Mouse (Mus musculus) frontal cortex, postnatal 14 days (tissue): ENCODE results near the gene Ubc.
"Not testable (repeated sequence)": the region's sequence is repeated elsewhere in the genome, so short reads cannot be mapped to it uniquely, and the experiment has no call there.

Source experiments
- DNase-seq, 2 experiments: peaks; one replicate each; pipeline ENCODE4 v3.0.0; 2022; ENCODE audit warnings: low spot score in 2 of 2

Ubc gene

DNA sequence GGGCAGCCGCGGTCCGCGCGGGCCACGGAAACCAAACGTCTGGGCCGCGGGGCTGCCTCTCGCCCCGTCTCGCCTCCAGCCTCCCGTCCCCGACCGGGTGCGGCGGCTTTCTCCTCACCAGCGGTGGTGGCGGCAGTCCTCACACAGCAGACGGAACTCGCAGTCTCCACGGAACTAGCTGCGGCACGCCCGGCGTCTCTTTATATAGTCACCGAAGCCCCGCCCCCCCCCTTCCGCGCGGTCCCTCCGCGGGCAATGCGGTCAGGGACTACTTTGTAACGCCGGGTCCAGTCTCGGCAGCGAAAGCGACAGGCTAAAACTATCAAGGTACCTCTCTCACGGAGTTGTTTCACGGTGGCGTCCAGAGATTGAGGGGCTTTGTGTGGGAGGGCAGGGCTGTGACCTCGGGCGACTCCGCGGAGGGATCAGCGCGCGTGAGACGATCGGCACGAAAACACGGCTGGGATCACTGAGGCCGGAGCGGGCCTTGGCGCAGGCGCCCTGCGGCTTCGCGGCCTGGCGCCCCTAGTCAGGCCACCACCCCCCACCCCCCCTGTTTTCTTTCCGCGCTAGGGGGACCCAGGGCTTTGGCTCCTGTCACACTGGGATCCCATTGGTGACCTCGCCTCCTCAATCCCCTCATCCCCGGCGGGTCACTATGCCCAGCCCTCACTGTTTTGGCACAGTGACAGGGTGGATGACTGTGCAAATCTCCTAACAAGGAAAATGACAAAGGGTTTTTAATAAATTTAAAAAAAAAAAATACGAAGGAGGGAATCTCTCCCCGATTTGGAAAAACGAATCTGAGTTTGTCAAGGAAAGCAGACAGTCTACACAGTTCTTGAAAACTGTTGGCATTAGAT is at the start of gene Ubc:
Ubc (minus strand) TSS at position 624 of the 863 bp plus-strand sequence.
- peak; percentile 72 to 76 for DNase-seq

GRCm38 (mm10) chr5:125434347-125434746 is 44.3 kb upstream of the Ubc start:
- DNase-seq, result not testable (repeated sequence)

DNA sequence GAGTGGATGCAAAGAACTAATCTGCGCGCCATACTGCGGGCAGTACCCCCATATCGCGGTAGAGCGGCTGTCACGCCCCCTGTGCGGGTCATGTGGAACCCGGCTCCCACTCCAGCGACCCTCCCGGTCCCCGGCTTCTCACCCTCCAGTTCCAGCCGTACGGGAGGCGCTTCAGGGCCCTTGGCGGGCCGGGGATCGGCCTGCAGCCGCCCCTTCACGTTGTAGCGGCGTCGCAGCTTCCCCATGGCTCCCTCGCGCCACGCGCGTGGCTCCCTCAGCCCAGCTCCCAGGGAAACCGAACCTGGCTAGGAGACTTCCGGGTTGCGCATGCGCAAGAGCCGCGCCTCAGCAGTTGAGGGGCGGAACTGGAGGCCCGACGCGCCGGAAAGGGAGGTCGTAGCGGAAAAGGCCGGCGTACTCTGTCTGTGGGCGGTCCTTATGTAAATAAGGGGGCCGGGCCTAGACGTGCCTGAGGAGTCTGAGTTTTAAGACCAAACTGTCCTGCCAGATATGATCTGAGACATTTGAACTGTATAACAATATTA is 43.9 kb upstream of the Ubc start, which contains the start of gene Dhx37:
Dhx37 (minus strand) TSS at position 329 of the 545 bp plus-strand sequence.
- DNase-seq, result peak; percentile 86 to 90

- DNase-seq, result not testable (repeated sequence)
Measured at GRCm38 (mm10) chr5:125432324-125432723, 42.3 kb upstream of the Ubc start.

DNA sequence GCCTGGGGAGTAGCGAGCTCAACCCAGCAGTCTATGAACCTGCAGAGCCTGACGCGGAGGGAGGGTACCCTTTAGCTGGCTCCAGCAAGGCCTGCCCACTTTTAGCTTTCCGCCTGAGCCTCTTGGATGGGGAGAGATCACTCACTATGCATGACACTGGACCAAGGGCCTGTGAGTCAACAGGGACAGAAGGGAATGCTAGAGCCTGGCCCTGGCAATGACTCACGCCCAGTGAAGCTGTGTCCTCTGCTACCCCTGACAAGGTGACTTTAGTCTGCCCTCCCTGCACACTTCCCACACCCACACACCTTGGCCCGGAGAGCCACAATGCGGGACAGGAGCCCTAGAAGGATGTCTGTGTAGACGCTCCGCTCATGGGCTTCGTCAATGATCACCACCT is 36.3 kb upstream of the Ubc start:
- DNase-seq, result no peak

DNA sequence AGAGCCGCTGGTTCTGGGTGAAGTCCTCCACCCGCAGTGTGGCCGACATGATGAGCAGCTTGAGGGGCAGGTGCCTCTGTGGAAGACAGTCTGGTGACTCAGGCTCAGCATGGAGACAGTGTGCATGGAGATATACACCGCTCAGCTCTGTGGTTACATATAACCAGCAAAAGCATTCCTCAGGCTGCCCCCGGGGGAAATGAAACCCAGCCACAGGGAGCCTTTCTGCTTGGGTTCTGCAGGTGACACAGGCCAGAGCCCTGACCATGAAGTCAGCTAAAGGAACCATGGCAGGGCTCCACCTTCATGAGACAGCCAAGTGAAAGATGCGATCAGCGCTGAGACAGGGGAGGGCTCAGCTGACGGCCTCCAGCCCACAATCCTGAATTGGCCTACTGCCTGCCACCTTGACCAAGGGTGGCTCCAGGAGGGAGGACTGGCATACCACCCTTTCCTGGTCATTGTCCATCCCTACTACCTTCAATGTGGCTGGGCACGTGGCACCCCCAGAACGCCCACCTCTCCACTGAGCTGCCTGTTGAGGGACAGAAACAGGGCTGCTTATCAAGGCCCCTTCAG is 35.8 kb upstream of the Ubc start:
- DNase-seq, result no peak

- DNase-seq, result no peak
Measured at GRCm38 (mm10) chr5:125419124-125419523, 29.1 kb upstream of the Ubc start.

DNA sequence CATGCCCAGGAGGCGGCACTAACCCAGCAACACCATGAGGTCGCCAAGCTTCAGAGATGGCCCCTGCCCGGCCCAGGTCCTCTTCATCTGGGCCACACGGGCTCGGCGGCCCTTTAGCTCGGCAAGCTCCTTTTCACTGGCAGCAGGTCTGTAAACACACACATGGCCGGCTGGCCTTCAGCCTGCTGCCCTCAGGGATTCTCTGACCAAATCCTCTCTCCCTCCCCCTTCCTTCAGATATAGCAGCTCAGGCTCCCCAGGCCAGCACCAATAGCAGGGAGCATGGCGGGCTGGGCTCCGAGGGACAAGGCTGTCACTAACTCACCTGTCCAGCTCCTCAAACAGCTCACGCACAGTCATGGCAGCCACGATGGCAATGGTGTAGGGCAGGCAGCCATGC is 28.6 kb upstream of the Ubc start:
- DNase-seq, result no peak

- DNase-seq, result no peak
Measured at GRCm38 (mm10) chr5:125416183-125416582, 26.2 kb upstream of the Ubc start.

DNA sequence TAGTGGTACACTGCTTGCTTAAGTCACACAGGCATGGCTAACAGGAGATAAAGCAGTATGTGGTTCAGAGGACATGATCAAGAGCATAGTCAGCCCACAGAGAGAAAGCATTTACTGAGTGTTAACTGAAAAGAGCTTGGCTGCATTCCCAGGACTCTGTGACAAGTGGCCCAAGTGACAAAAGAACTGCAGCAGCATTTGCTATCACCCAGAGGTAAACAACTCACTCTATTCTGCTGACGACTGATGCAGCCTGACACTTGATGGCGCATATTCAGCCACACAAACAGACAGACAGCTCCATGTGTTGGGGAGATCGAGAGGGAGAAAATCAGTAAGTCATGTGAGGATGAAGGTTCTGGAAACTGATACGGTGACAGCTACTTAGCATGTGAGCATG is 23.8 kb upstream of the Ubc start:
- DNase-seq, result no peak

DNA sequence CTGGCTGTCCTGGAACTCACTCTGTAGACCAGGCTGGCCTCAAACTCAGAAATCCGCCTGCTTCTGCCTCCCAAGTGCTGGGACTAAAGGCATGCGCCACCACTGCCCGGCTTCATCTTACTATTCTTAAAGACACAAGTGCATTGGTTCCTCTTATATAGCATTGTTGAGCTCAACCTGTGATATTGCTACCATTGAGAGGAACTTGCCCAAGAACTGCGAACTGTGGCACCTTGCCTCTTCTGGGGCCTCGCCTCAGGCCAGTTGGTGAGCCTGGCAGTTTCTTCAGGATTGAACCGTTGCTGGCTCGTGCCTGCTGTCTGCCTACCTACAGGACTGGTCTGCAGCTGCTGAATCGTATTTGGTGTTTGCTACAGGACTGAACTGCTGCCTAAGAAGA is 22.5 kb upstream of the Ubc start:
- not testable (repeated sequence) for DNase-seq

DNA sequence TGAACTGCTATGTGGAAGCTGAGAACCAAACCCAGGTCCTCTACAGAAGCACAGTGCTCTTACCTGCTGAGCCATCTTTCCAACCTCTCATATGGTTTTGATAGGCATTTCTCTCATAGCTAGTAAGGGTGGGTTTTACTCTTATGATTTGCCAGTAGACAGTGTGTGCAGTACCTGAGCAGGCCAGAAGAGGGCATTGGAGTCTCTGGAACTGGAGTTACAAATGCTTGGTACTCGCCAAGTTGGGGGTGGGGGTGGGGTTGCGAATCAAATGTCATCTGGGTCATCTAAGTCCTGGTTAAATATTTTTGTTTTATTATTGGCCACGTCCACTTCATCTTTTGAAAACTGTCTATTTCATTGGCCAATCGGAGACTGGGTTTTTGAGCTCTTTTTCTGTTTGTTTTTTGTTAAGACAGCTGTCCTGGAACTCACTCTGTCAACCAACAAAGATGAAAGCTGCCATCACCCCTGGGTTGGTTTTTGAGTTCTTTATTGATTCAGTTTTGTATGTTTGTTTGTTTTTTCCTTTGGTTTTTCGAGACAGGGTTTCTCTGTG is 22.0 kb upstream of the Ubc start:
- peak in 1 of 2 experiments; percentile 64 for DNase-seq

DNA sequence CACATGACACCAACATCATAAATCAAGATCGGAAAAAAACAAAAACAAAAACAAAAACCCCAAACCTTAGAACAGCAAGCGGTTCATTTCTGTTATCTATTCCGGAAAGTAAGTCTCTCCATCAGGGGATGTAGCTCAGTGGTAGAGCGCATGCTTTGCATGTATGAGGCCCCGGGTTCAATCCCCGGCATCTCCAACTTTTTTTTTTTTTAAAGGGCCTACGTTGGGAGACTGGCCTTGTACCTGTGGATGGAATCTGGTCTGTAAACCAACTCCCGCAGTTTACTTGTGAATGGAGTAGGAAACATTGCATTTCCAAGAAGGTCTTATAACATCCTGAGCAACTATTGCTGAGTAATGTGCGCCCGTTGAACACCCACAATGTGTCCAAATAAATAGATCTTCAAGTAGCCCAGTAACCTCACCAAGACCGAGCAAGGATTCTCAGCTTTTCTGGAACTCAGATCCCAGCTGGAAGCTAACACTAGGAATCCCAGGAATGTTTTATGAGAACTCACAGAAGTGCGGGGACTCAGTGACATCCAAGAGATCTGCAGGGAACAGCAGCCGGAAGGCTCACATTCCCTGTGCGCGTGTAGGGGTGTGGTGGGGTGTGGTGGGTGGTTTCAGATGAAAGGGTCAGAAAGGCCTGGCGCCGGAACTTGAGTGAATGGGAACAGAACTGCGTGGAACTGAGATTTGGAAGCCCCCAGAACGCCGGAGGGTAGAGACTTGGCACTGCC is 19.5 kb upstream of the Ubc start:
- peak in 1 of 2 experiments; percentile 52 for DNase-seq

DNA sequence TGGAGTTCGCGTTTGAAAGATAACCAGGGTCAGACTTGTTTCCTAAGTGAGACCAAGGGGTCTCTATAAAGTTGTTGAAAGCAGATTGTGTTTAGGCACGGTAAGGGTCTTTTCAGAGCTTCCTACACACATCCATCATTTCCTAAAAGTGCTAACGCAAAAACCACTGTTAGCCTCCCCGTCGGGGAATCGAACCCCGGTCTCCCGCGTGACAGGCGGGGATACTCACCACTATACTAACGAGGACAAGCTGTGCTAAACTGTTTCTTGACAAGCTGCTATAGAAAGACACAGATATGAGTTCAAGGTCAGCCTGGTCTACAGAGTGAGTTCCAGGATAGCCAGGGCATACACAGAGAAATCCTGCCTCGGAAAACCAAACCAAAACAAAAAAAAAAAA is 18.8 kb upstream of the Ubc start:
- DNase-seq, result peak; percentile 81 to 90

DNA sequence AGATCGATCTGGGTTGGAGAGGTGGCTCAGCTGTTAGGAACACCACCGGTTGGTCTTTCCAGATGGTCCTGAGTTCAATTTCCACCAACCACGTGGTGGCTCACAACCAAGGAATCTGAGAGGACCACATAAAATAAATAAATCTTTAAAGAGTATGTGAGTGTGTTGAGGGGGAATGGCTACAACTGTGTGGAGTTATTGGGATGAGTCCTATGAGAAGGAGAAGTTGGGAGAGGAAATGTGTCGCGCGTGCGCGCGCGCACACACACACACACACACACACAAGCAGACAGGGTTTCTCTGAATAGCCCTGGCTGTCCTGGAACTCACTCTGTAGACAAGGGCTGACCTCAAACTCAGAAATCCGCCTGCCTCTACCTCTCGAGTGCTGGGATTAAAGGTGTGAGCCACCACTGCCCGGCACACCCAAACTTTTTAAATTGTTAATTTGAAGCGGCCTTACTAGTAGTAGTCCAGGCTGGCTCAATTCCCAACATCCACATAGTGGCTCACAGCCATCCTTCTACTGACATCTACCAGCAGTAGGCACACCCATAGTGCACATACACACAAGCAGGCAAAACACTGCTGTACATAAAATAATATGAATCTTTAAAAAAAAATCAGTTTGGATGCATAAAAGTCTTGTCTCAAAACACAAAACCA is 18.0 kb upstream of the Ubc start:
- no peak for DNase-seq

GRCm38 (mm10) chr5:125407020-125407830 is 17.2 kb upstream of the Ubc start:
- DNase-seq, result no peak

GRCm38 (mm10) chr5:125406322-125407016 is 16.5 kb upstream of the Ubc start:
- DNase-seq, result peak; percentile 46 to 59

- peak; percentile 83 to 93 for DNase-seq
Measured at GRCm38 (mm10) chr5:125405546-125406248, 15.7 kb upstream of the Ubc start.

- peak; percentile 49 to 70 for DNase-seq
Measured at GRCm38 (mm10) chr5:125404903-125405545, 15.0 kb upstream of the Ubc start.
